Mouse (Mus musculus) kidney, adult 2 months (tissue): ENCODE results near the gene Ulk4. TPM values are rescaled to one million over a fixed set of nuclear protein-coding genes. Genes with fewer than 3 reads are reported as not detected.

Source experiments
- DNase-seq: peaks from one replicate; pipeline ENCODE4 v3.0.0; 2021
- H3K27ac ChIP-seq: fragments of 200-500 bp; 2 replicates; pipeline ENCODE4 v1.5.1; 2012; ENCODE audit warnings: low read depth, low read length, control low read depth, inconsistent platforms; ENCODE audit not compliant: insufficient read depth
- H3K27me3 ChIP-seq: fragments of 200-500 bp; replicated peaks from 2 replicates; pipeline ENCODE4 v1.6.1; 2012; ENCODE audit warnings: mild to moderate bottlenecking, moderate library complexity, low read length, inconsistent platforms; ENCODE audit not compliant: control insufficient read depth, insufficient read depth
- H3K36me3 ChIP-seq: fragments of 200-500 bp; 2 replicates; pipeline ENCODE4 v1.6.1; 2012; ENCODE audit warnings: mild to moderate bottlenecking, moderate library complexity, low read length, inconsistent platforms; ENCODE audit not compliant: control insufficient read depth, insufficient read depth
- H3K4me1 ChIP-seq: fragments of 200-500 bp; 2 replicates; pipeline ENCODE4 v1.6.1; 2011; ENCODE audit warnings: low read length; ENCODE audit not compliant: control insufficient read depth, insufficient read depth
- H3K4me3 ChIP-seq: fragments of 200-500 bp; 2 replicates; pipeline ENCODE4 v1.5.1; 2011; ENCODE audit warnings: mild to moderate bottlenecking, low read depth, low read length, control low read depth; ENCODE audit not compliant: insufficient read depth
- CTCF ChIP-seq: fragments of 200-500 bp; conservative IDR thresholded peaks from 2 replicates; pipeline ENCODE4 v1.5.1; 2011; ENCODE audit warnings: low read depth, mild to moderate bottlenecking, control low read depth, low read length, moderate library complexity, mixed read lengths; ENCODE audit not compliant: insufficient read depth, insufficient read length
- POLR2A ChIP-seq: fragments of 200-500 bp; IDR thresholded peaks from one replicate; pipeline ENCODE4 v1.6.1; 2011; ENCODE audit warnings: low read depth, low read length, control low read depth
- WGBS: fragments of 180-500 bp; shearing (Covaris S2); methylation state at CpG from one replicate; pipeline ENCODE4 v1.1.7; 2018; 5-methylcytosine and 5-hydroxymethylcytosine counted together
- polyA plus RNA-seq: library from polyadenylated mRNA; depleted of rRNA; stranded (reverse); fragments of >200 nt; gene quantifications from 2 replicates; pipeline ENCODE4 v1.2.3, GENCODE M21; 2012

The Ulk4 gene
- polyA plus RNA-seq, 1 experiment: 1.9 TPM

DNA sequence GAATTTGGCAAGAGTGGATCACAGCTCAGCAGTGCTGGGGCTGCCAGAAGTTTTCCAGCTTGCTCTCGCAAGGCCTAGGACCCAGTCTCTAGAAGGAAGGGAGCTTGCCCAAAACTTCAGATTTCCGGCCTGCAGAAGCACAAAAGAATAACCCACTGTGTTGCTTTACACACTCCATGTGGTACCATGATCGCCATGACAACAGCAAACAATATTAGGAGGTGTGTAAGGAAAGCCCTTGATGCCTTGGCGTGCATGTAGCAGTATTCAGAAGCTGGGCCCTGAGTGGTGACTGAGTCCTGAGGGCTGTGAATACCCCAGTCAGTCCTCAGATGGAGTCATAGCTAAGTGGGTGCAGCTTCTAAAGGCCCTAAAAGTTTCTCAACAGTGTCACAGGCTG, 192.8 kb downstream of the Ulk4 start:
- no peak for TF ChIP-seq CTCF
- no peak for TF ChIP-seq POLR2A
- no peak for DNase-seq
- Histone ChIP-seq H3K27me3 (no peaks in the 10 kb centered on the region), H3K4me3 (no peak overlapping the region), H3K27ac (no peak overlapping the region), H3K36me3 (no peaks in the 10 kb centered on the region), H3K4me1 (no peaks in the 10 kb centered on the region)
- WGBS: 95% methylated on average over 4 of the region's 4 CpGs

- WGBS: 97% methylated on average over 3 of the region's 3 CpGs
- Histone ChIP-seq H3K27ac (no peak overlapping the region), H3K36me3 (no peaks in the 10 kb centered on the region), H3K27me3 (no peaks in the 10 kb centered on the region), H3K4me1 (no peaks in the 10 kb centered on the region; the same call in 1 of the 2 replicates), H3K4me3 (no peak overlapping the region)
- no peak for DNase-seq
- no peak for TF ChIP-seq CTCF
- no peak for TF ChIP-seq POLR2A
Observed at GRCm38 (mm10) chr9:121080834-121081233, 196.2 kb downstream of the Ulk4 start.

DNA sequence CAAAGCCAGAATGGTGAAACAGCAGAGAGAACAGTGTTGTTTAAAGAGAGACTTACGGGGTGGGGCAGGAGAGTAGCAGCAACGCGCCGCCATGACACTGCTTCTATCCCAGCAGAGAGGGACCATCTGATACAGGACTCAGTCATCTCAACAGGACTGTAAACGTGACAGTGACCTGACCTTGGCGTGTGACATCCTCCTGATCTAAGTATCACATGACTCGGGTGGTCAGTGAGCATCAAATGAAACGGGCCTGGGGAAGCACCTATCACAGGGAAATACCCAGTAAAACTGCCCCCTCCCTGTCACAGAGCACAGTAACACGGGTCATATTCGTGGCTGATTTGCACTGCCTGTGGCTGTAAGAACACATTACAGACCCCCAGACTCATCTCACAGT, 196.6 kb downstream of the Ulk4 start:
- WGBS: 72% methylated on average over 10 of the region's 10 CpGs

DNA sequence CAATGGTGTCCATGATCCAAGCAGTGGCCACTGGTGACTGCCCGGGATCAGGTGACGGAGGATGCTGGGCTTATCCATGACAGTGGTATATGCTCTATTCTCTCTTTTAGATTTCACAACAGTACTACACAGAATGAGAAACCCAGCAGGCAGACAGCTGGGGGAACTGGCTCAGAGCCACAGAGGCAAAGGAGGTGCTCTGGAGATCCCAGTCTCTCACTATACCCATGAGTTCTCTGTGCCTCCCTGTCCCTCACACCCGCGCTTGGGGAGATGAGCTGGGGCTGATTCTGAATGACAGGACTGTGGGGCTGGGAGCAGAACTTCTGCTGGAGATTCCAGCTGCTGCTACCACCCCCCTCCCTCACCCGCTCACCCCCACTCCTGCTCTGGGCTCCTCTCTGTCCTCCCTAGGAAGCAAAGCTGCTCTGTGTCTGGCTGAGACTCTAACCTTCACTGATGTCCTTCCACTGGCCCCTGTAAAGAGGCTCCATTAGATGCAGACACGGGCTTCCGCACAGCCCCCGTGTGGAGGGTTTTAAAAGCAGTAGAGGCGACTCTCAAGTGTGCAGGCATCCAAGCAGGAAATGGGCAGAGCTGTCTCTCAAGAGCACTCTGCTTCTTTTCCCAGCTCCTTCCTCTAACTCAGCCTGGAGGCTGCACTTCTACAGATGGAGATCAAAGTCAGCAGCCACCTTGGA, 197.5 kb downstream of the Ulk4 start:
- no peak for DNase-seq

More for the DNA sequence above, 196.6 kb downstream of the Ulk4 start:
- Histone ChIP-seq H3K4me1 (no peaks in the 10 kb centered on the region; the same call in 1 of the 2 replicates), H3K36me3 (no peaks in the 10 kb centered on the region), H3K27ac (no peak overlapping the region), H3K4me3 (no peak overlapping the region), H3K27me3 (no peaks in the 10 kb centered on the region)
- no peak for DNase-seq
- TF ChIP-seq CTCF (no peak), POLR2A (no peak)

GRCm38 (mm10) chr9:121076291-121076690, 200.7 kb downstream of the Ulk4 start:
- Histone ChIP-seq H3K27ac (no peak overlapping the region), H3K27me3 (no peaks in the 10 kb centered on the region), H3K4me1 (no peaks in the 10 kb centered on the region; the same call in 1 of the 2 replicates), H3K4me3 (no peak overlapping the region), H3K36me3 (no peaks in the 10 kb centered on the region)
- 23% methylated on average over 12 of the region's 12 CpGs for WGBS
- TF ChIP-seq CTCF: no peak
- TF ChIP-seq POLR2A: no peak
- peak; percentile 52 for DNase-seq

More for the DNA sequence above, 197.5 kb downstream of the Ulk4 start:
- H3K27ac ChIP-seq: no peak overlapping the region
- no peaks in the 10 kb centered on the region for H3K27me3 ChIP-seq
- H3K36me3 ChIP-seq: no peaks in the 10 kb centered on the region
- 51% methylated on average over 9 of the region's 9 CpGs for WGBS
- H3K4me1 ChIP-seq: no peaks in the 10 kb centered on the region; the same call in 1 of the 2 replicates
- TF ChIP-seq POLR2A: no peak
- TF ChIP-seq CTCF: no peak
- H3K4me3 ChIP-seq: no peak overlapping the region

- no peak for DNase-seq
- H3K27ac ChIP-seq: no peak overlapping the region
- H3K27me3 ChIP-seq: no peaks in the 10 kb centered on the region
- no peaks in the 10 kb centered on the region; the same call in 1 of the 2 replicates for H3K4me1 ChIP-seq
- H3K36me3 ChIP-seq: no peaks in the 10 kb centered on the region
- H3K4me3 ChIP-seq: no peak overlapping the region
- WGBS: 82% methylated on average over 4 of the region's 4 CpGs
- TF ChIP-seq CTCF (no peak), POLR2A (no peak)
Observed at GRCm38 (mm10) chr9:121075246-121075645, 201.8 kb downstream of the Ulk4 start.

DNA sequence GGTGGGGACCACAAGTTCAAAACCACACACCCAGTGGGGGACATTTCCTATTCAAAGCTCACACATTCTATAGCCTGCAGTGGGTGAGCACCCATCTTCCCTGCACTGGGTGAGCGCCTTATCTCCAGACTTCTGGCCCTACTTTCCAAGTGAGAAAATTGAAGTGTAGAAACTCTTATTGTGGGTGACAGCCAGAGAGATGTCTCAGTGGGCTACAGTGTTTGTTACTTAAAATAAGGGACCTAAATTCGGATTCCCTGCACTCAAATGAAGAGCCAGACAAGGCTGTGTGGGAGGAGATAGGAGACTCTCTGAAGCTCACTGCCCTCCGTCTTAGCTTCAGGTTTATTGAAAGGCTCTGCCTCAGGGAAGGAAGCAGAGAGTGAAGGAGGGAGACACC, 202.3 kb downstream of the Ulk4 start:
- DNase-seq: no peak
- Histone ChIP-seq H3K4me1 (no peaks in the 10 kb centered on the region; the same call in 1 of the 2 replicates), H3K27me3 (no peaks in the 10 kb centered on the region), H3K4me3 (no peak overlapping the region), H3K27ac (no peak overlapping the region), H3K36me3 (no peaks in the 10 kb centered on the region)
- TF ChIP-seq POLR2A: no peak
- TF ChIP-seq CTCF: no peak
- 93% methylated on average over 3 of the region's 3 CpGs for WGBS
